26 mouse cellular contexts compared by ENCODE assay signal in genomic region chr3:19961341-19961740, GRCm38 (mm10).
"Had no signal": no experiment of that assay in that cellular context is flagged by ENCODE, and none has a peak within 500 bp of the region (broad histone marks: within the 10 kb centered on the region; RNA-seq: fewer than 3 reads in every experiment).

No protein-coding gene starts in this region.

- ATAC-seq: forebrain, postnatal 0 days; hindbrain, embryonic 16.5 days; inflammation-experienced regulatory T-cells, adult 6 months; intestine, embryonic 15.5 days; intestine, postnatal 0 days had no signal

- DNase-seq: forebrain, postnatal 0 days; gastrocnemius, postnatal 10 days; gastrocnemius, postnatal 36 days; heart, adult 2 months; heart, postnatal 10 days; heart, postnatal 4 days; kidney, adult 18-20 months; kidney, adult 9 months; kidney, postnatal 10 days; kidney, postnatal 25 days; kidney, postnatal 4 days; layer of hippocampus, postnatal 36 days; left cerebral cortex, postnatal 4 days; liver, embryonic 13.5 days had no signal

- H3K4me3 ChIP-seq: heart, adult 2 months; heart, embryonic 12.5 days; hindbrain, embryonic 10.5 days; hindbrain, embryonic 12.5 days; intestine, embryonic 15.5 days; layer of hippocampus, adult 2 months; limb, embryonic 13.5 days; limb, embryonic 15.5 days; liver, embryonic 13.5 days; liver, embryonic 15.5 days had no signal

- H3K9ac ChIP-seq: forebrain, postnatal 0 days; heart, embryonic 12.5 days; hindbrain, embryonic 12.5 days; hindbrain, embryonic 14.5 days; intestine, embryonic 15.5 days; limb, embryonic 13.5 days; limb, embryonic 15.5 days; liver, embryonic 13.5 days; liver, embryonic 15.5 days had no signal

- H3K4me2 ChIP-seq: heart, embryonic 12.5 days; hindbrain, embryonic 12.5 days; hindbrain, embryonic 14.5 days; intestine, embryonic 15.5 days; limb, embryonic 13.5 days; limb, embryonic 15.5 days; liver, embryonic 13.5 days; liver, embryonic 15.5 days had no signal

- H3K36me3 ChIP-seq: heart, embryonic 12.5 days; hindbrain, embryonic 10.5 days; hindbrain, embryonic 12.5 days; intestine, embryonic 15.5 days; limb, embryonic 13.5 days; limb, embryonic 15.5 days; liver, embryonic 13.5 days; liver, embryonic 15.5 days had no signal

- H3K4me1 ChIP-seq: intestine, embryonic 15.5 days; limb, embryonic 15.5 days; liver, embryonic 13.5 days had no signal

- H3K27ac ChIP-seq: hindbrain, embryonic 12.5 days; hindbrain, embryonic 14.5 days; intestine, embryonic 15.5 days; layer of hippocampus, adult 2 months; limb, embryonic 13.5 days; limb, embryonic 15.5 days had no signal

- H3K27me3 ChIP-seq: heart, embryonic 12.5 days; hindbrain, embryonic 12.5 days; intestine, embryonic 15.5 days; limb, embryonic 13.5 days; limb, embryonic 15.5 days; liver, embryonic 13.5 days; liver, embryonic 15.5 days had no signal

- H3K9me3 ChIP-seq: heart, embryonic 12.5 days; hindbrain, embryonic 10.5 days; hindbrain, embryonic 12.5 days; intestine, embryonic 15.5 days; limb, embryonic 13.5 days; limb, embryonic 15.5 days; liver, embryonic 13.5 days; liver, embryonic 15.5 days had no signal
